Mouse (Mus musculus) urinary bladder, postnatal 4 days (tissue): ENCODE measurements around the gene Fblim1.
"Not testable (repeated sequence)": the region's sequence is repeated elsewhere in the genome, so short reads cannot be mapped to it uniquely, and the experiment has no call there.

Source experiments
- DNase-seq, 2 experiments: peaks; one replicate each; pipeline ENCODE4 v3.0.0; 2021 to 2022; ENCODE audit warnings: low spot score in 2 of 2

Gene Fblim1

GRCm38 (mm10) chr4:141567174-141567573 lies 38.7 kb downstream of the Fblim1 start:
- DNase-seq = not testable (repeated sequence)

GRCm38 (mm10) chr4:141566187-141566586 lies 39.7 kb downstream of the Fblim1 start:
- DNase-seq = no peak

DNA sequence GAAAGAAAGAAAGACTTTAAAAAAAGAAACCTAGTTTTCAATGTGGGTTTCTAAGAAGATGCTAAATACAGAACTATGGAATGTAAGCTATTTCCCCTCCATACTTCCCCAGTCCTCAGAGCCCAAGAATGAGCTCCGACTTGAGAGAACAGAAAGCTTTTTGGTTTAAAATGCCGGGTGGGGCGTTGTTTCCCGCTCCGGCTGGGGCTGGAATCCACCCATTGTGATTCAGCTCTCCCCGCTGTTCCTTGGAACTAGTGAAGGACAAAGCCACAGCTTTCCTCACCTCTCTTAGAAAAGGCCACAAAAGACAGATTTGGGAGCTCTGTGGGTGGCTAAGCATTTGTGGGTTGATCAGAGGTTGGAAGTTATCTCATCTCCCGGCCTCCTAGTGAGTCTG lies 40.6 kb downstream of the Fblim1 start:
- DNase-seq = no peak

- DNase-seq = no peak
Measured at GRCm38 (mm10) chr4:141564660-141565059, 41.2 kb downstream of the Fblim1 start.

DNA sequence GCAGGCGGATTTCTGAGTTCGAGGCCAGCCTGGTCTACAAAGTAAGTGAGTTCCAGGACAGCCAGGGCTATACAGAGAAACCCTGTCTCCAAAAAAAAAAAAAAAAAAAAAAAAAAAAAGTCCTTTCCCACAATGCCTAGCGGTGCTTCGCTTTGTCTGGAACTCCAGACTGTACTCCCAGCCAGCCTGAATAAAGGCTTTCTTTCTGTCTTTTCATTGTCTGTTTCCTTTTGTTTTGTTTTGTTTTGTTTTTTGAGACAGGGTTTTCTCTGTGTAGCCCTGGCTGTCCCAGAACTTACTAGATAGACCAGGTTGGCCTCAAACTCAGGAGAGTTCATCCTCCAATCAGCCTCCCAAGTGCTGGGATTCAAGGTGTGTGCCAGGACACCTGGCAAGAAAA lies 41.7 kb downstream of the Fblim1 start:
- no peak for DNase-seq

GRCm38 (mm10) chr4:141562281-141562680 lies 43.6 kb downstream of the Fblim1 start:
- no peak for DNase-seq

DNA sequence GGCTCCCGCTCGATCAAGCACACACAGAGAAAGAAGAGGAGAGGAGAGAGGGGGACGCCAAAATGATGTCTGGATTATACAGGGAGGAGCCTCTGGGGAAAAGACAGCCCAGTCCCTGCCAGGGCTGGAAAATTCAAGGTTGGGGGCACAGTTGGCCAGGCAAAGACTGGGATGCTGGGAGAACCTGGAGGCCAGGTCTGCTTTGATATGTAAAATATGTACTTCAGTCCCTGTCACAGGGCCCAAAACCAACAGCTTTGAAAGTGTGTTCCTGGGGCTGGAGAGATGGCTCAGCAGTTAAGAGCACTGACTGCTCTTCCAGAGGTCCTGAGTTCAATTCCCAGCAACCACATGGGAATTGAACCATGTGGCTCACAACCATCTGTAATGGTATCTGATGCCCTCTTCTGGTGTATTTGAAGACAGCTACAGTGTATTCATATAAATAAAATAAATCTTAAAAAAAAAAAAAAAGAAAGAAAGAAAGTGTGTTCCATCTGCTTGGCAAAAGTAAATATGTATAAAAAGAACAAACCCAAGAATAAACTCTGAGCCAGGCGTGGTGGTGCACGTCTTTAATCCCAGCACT lies 44.5 kb downstream of the Fblim1 start:
- DNase-seq = not testable (repeated sequence)

GRCm38 (mm10) chr4:141559898-141560263 lies 46.0 kb downstream of the Fblim1 start:
- DNase-seq = peak; percentile 65 to 81

GRCm38 (mm10) chr4:141559131-141559897 lies 46.6 kb downstream of the Fblim1 start:
- peak in 1 of 2 experiments; percentile 59 for DNase-seq

- no peak for DNase-seq
Measured at GRCm38 (mm10) chr4:141558658-141559057, 47.2 kb downstream of the Fblim1 start.

GRCm38 (mm10) chr4:141556163-141556562 lies 49.7 kb downstream of the Fblim1 start:
- DNase-seq = not testable (repeated sequence)

DNA sequence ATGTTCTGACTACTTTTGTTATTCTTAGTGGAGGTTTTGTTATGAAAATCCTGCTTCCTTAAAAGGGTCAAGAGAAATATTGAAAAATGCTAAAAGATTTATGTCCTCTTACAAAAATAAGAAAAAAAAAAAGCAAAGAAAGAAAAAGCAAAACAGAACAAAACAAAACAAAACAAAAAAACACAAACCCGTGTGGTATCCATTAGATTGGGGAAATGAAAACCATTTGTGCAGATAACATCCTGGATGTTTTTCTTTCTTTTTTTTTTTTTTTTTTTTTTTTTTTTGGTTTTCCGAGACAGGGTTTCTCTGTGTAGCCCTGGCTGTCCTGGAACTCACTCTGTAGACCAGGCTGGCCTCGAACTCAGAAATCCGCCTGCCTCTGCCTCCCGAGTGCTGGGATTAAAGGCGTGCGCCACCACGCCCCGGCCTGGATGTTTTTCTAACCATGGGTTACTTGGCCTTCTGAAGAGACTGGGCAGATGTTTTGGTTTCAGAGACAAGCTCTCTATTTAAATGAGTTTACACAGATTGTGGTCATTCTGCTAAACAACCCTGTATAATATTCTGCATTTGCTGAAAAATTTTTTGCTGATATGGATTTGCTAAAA lies 51.5 kb downstream of the Fblim1 start:
- DNase-seq = not testable (repeated sequence)

GRCm38 (mm10) chr4:141552484-141552883 lies 53.4 kb downstream of the Fblim1 start:
- DNase-seq = no peak

DNA sequence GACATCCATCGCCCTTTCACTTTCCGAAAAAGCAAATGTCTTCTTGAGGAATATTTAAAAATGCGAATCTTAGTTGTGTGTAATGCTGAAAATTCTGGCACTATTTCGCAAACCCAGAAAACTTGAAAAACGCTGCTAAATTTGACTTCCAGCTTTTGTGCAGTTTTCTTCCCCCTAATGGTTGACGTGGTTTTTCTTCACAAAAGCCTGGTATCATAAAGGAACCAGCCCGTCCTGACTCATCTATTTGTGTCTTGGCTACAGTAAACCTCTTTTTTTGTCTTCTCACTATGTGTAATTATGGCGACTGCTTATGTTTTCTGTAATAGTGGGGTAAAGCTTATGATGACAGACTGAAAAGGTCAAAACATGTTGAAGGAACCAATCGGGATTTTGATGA lies 58.6 kb downstream of the Fblim1 start:
- no peak for DNase-seq

- DNase-seq = peak; percentile 82 to 85
Measured at GRCm38 (mm10) chr4:141546334-141547200, 59.3 kb downstream of the Fblim1 start.

GRCm38 (mm10) chr4:141545743-141546333 lies 60.1 kb downstream of the Fblim1 start:
- DNase-seq = peak; percentile 99

DNA sequence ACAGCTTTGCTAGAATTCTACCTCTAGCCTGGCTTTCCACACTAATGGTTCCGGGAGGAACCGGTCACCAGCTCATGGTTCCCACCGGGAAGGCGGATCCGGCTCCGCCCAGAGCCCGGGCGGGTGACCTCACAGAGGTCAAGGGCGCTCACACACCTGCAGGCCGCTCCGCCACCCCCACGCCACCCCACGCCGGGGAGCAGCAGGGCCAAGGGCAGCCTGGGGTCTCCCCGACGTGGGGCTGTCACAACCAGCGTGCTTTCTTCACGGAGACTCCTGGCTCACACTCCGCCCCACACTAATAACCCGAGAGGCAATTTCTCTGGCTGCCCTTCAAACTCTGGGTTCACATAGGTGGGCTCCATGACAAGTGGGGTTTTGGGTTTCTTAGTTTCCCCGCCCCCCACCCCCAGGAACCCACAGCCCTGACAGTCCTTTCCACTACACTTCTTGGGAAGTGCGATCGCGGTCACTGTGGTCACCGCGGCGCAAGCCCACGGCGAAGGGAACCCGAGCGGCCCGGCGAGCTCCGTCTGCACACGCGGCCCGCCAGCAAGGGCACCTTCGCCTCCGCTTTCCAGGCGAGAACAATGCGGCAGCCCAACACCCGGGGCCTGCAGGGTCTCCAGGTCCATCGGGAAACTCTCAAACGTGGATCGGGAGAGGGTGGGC lies 60.7 kb downstream of the Fblim1 start:
- peak; percentile 56 to 65 for DNase-seq

DNA sequence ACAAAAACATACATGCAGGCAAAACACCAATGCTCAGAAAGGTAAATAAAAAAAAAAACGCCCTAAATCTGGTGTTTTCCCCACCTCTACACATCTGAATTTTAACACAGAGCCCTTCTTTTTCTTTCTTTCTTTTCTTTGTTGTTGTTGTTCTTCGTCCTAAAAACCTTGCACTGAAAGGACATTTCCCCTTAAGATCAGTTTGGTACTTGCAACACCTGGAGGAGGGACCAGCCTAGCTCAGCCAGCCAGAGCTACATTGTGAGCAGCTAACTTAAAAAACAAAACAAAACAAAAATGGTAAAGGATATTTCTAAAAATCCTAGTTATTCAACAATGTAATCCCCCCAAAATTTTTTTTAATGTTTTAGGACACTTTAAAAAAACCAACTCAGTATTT lies 61.4 kb downstream of the Fblim1 start:
- DNase-seq = no peak

GRCm38 (mm10) chr4:141543593-141543992 lies 62.3 kb downstream of the Fblim1 start:
- DNase-seq = no peak

DNA sequence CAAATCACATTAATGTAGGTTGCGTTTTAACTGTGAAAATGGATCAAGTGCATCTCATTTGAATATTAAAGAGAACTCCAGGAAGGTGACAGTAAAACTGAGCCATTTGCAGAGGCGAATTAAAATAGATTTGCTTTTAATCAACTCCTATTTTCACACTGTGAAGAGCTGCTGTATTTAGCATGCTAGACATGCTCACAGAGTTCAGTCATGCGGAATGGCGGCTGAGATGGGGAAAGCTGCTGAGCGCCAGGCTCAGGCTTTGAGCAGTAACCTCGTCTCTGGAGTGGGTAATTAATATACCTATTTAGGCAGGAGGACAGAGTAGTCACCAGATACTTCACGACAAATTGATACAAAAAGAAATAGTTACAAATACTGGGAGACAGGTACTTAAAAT lies 64.0 kb downstream of the Fblim1 start:
- DNase-seq = no peak

DNA sequence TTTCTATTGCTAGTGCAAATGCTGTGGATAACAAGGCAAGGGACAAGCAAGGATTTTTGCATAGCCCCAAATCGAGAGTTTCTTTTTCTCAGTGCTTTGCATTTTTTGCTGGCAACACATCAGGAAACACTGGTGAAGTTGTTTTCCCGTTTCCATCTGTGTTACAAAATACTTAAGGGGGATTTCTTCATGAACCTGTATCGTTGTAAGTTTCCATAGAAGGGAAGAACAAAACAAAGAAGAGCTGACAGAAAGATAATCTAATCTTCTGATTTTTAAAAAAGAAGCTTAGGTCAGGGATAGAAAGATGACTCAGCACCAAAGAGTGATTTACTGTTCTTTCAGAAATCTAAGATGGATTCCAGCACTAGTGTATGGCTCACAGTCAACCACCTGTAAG lies 65.1 kb downstream of the Fblim1 start:
- DNase-seq = no peak
